Mouse (Mus musculus): ENCODE measurements around the gene Hrct1. TPM values are rescaled to one million over a fixed set of nuclear protein-coding genes. Genes with fewer than 3 reads are reported as not detected.

The Hrct1 gene
- total RNA-seq, 1 experiment = 0.36 TPM

DNA sequence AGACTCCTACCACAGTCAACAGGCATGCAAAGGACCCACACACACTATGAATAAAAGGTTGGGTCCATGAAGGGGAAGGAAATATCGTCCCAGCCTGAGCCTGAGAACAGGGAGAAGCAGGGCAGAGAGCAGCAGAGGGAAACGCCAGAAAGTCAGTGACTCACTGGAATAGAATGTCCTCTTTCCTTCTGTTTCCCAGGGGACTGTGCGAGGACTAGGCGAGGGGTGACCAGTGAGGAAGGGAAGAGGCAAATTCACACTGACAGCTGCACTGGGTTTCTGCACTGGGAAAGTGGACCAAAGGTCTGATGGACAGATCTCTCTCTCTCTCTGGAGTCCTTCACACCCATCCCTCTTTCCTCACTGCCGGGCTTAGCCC, 1.6 kb downstream of the Hrct1 start:
- H3K9me3 ChIP-seq (ENCODE audit: control insufficient read depth, insufficient read depth, low read depth, low read length) = no peaks in the 10 kb centered on the region
- no peak overlapping the region for H3K9ac ChIP-seq (ENCODE audit: insufficient read depth, low read depth, low read length, poor library complexity, severe bottlenecking)
- H3K4me3 ChIP-seq (ENCODE audit: insufficient read depth in 1 of 2, low read depth in 1 of 2, low read length in 2 of 2, poor library complexity in 1 of 2, severe bottlenecking in 1 of 2) = no peak overlapping the region
- in situ Hi-C loops (cut with MboI; ENCODE audit: low sequenced_read_pairs in 2 of 2, unreplicated experiment in 2 of 2) = loop anchor here (25.0 kb wide), 1 partner anchor 134 kb away; the partner anchor contains the start of gene Olfr155 (in 2 of the 2)
- no peaks in the 10 kb centered on the region for H3K36me3 ChIP-seq (ENCODE audit: control insufficient read depth, insufficient read depth, low read length, poor library complexity, severe bottlenecking)
- no peak overlapping the region for H3K27ac ChIP-seq (ENCODE audit: insufficient read depth, low read depth, low read length, poor library complexity, severe bottlenecking)
- no peak for TF ChIP-seq CHD2 (IDR thresholded peaks at IDR 0.05; ENCODE audit: low read depth, low read length)
- no peak for TF ChIP-seq HCFC1 (IDR thresholded peaks at IDR 0.05; ENCODE audit: borderline replicate concordance, insufficient read depth, low read length)
- TF ChIP-seq ZNF384 (IDR thresholded peaks at IDR 0.05; ENCODE audit: low read depth, low read length) = no peak
- no peak for TF ChIP-seq ZC3H11A (IDR thresholded peaks at IDR 0.05; ENCODE audit: borderline replicate concordance, low read depth, low read length)
- TF ChIP-seq MAFK (IDR thresholded peaks at IDR 0.05; ENCODE audit: insufficient read depth, low read depth, low read length) = no peak
- peaks cover 5 to 13% of the 10 kb centered on the region in 2 experiments; a peak in 3 of 4 replicates for H3K4me1 ChIP-seq (ENCODE audit: control insufficient read depth in 2 of 2, insufficient read depth in 2 of 2, low read length in 2 of 2, poor library complexity in 1 of 2)
- no peak for DNase-seq (ENCODE audit: low read depth, low spot score)

DNA sequence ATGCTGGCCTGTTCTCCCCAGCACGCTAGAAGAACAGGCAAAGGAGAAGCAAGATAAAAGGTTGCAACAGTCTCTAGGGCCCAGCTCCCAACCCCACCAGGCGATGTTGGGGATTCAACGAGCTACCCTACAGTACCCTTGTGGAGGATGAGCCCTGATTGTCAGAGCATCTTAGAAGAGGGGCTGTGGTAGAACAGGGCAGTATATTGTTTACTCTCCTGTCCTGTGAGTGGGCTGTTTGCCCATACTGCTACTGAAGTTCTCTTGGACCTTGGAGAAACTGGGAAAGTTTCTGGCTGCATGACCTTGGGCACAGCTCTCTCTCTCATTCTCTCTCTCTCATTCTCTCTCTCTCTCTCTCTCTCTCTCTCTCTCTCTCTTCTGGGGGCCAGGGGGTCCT, 2.1 kb downstream of the Hrct1 start:
- in situ Hi-C loops (cut with MboI; ENCODE audit: low sequenced_read_pairs in 2 of 2, unreplicated experiment in 2 of 2) = loop anchor here (25.0 kb wide), 1 partner anchor 133 kb away; the partner anchor contains the start of gene Olfr155 (in 2 of the 2)
- TF ChIP-seq CHD2 (IDR thresholded peaks at IDR 0.05; ENCODE audit: low read depth, low read length) = no peak
- Histone ChIP-seq H3K9me3 (ENCODE audit: control insufficient read depth, insufficient read depth, low read depth, low read length) (no peaks in the 10 kb centered on the region), H3K4me3 (ENCODE audit: insufficient read depth in 1 of 2, low read depth in 1 of 2, low read length in 2 of 2, poor library complexity in 1 of 2, severe bottlenecking in 1 of 2) (no peak overlapping the region), H3K27ac (ENCODE audit: insufficient read depth, low read depth, low read length, poor library complexity, severe bottlenecking) (no peak overlapping the region), H3K36me3 (ENCODE audit: control insufficient read depth, insufficient read depth, low read length, poor library complexity, severe bottlenecking) (no peaks in the 10 kb centered on the region), H3K4me1 (ENCODE audit: control insufficient read depth in 2 of 2, insufficient read depth in 2 of 2, low read length in 2 of 2, poor library complexity in 1 of 2) (peaks cover 5 to 13% of the 10 kb centered on the region in 2 experiments; a peak in 3 of 4 replicates), H3K9ac (ENCODE audit: insufficient read depth, low read depth, low read length, poor library complexity, severe bottlenecking) (no peak overlapping the region)
- no peak for DNase-seq (ENCODE audit: low read depth, low spot score)

DNA sequence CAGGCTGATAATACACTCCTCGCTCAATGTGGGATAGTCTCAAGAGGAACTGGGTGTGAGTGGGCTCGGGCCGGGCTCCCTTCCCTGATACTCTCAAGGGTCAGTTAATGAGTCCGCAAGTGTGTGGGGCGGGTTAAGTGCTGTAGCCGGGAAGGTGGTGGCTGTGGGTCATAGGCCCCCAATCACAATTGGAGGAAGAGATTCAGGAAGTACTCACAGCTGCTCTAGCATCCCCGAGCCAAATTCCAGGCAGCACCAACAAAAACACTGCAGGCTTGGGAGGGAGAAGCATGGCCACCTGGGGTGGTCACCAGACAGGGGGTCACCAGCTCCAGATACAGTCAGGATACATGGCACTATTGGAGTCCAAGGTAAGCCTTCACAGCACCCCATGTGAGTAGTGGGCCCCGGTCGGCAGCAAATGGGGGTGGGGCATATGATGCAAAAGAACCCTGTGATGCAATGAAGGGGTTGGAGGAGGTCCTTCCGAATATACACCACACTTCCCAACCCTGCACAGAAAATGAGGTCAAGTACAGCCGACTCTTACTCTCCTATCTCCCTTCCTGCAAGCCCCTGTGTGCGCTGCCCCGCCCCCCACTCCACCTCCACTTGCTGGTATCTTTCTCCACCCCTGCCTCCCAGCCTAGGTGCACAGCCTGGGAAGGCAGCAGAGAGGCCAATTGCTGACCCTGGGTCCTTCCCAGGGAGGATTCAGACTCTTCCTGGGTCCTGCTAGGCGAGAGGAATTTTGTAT, 3.0 kb downstream of the Hrct1 start, which contains the start of gene Spaar:
Gene Spaar (plus strand): TSS at position 241 of the 757 bp plus-strand sequence.
- in situ Hi-C loops (cut with MboI; ENCODE audit: low sequenced_read_pairs in 2 of 2, unreplicated experiment in 2 of 2) = loop anchor here (25.0 kb wide), 1 partner anchor 132 kb away; the partner anchor contains the start of gene Olfr155 (in 2 of the 2)
- Histone ChIP-seq H3K4me3 (ENCODE audit: insufficient read depth in 1 of 2, low read depth in 1 of 2, low read length in 2 of 2, poor library complexity in 1 of 2, severe bottlenecking in 1 of 2) (no peak within 1 kb of the TSS), H3K9me3 (ENCODE audit: control insufficient read depth, insufficient read depth, low read depth, low read length) (no peaks in the 10 kb centered on the region), H3K4me1 (ENCODE audit: control insufficient read depth in 2 of 2, insufficient read depth in 2 of 2, low read length in 2 of 2, poor library complexity in 1 of 2) (peaks cover 5 to 13% of the 10 kb centered on the region in 2 experiments; a peak in 3 of 4 replicates), H3K9ac (ENCODE audit: insufficient read depth, low read depth, low read length, poor library complexity, severe bottlenecking) (no peak within 1 kb of the TSS), H3K36me3 (ENCODE audit: control insufficient read depth, insufficient read depth, low read length, poor library complexity, severe bottlenecking) (no peaks in the 10 kb centered on the region), H3K27ac (ENCODE audit: insufficient read depth, low read depth, low read length, poor library complexity, severe bottlenecking) (no peak within 1 kb of the TSS)
- DNase-seq (ENCODE audit: low read depth, low spot score) = no peak
- TF ChIP-seq ZNF384 (IDR thresholded peaks at IDR 0.05; ENCODE audit: low read depth, low read length) = no peak
- TF ChIP-seq HCFC1 (IDR thresholded peaks at IDR 0.05; ENCODE audit: borderline replicate concordance, insufficient read depth, low read length) = no peak
- TF ChIP-seq MAFK (IDR thresholded peaks at IDR 0.05; ENCODE audit: insufficient read depth, low read depth, low read length) = no peak
- TF ChIP-seq ZC3H11A (IDR thresholded peaks at IDR 0.05; ENCODE audit: borderline replicate concordance, low read depth, low read length) = no peak
- no peak for TF ChIP-seq CHD2 (IDR thresholded peaks at IDR 0.05; ENCODE audit: low read depth, low read length)

DNA sequence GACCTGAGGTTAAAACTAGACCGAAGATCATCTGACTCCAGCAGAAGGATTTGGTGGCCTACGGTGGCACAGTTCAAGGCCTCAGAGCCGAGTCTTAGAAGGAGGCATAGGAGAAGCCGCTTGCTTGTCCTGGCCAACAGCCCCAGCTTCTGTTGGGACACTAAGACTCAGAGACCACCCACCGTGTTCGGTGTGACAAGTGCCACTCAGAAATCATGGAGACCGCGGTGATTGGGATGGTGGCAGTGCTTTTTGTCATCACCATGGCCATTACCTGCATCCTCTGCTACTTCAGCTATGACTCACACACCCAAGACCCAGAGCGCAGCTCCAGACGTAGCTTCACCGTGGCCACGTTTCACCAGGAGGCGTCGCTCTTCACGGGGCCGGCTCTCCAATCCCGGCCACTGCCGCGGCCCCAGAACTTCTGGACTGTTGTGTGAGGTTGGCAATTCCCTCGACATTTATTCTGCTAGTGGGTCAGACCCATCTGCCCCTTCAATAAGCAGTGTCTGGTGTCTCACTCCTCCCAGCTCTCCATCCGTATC, 3.8 kb downstream of the Hrct1 start:
- no peak overlapping the region for H3K27ac ChIP-seq (ENCODE audit: insufficient read depth, low read depth, low read length, poor library complexity, severe bottlenecking)

More for the DNA sequence above, 3.8 kb downstream of the Hrct1 start:
- TF ChIP-seq ZC3H11A (IDR thresholded peaks at IDR 0.05; ENCODE audit: borderline replicate concordance, low read depth, low read length) = no peak
- no peak for TF ChIP-seq CHD2 (IDR thresholded peaks at IDR 0.05; ENCODE audit: low read depth, low read length)
- no peak for TF ChIP-seq ZNF384 (IDR thresholded peaks at IDR 0.05; ENCODE audit: low read depth, low read length)
- TF ChIP-seq MAFK (IDR thresholded peaks at IDR 0.05; ENCODE audit: insufficient read depth, low read depth, low read length) = no peak
- no peak for TF ChIP-seq HCFC1 (IDR thresholded peaks at IDR 0.05; ENCODE audit: borderline replicate concordance, insufficient read depth, low read length)
- Histone ChIP-seq H3K4me3 (ENCODE audit: insufficient read depth in 1 of 2, low read depth in 1 of 2, low read length in 2 of 2, poor library complexity in 1 of 2, severe bottlenecking in 1 of 2) (no peak overlapping the region), H3K9ac (ENCODE audit: insufficient read depth, low read depth, low read length, poor library complexity, severe bottlenecking) (no peak overlapping the region), H3K4me1 (ENCODE audit: control insufficient read depth in 2 of 2, insufficient read depth in 2 of 2, low read length in 2 of 2, poor library complexity in 1 of 2) (peaks cover 5 to 13% of the 10 kb centered on the region in 2 experiments; a peak in 3 of 4 replicates), H3K36me3 (ENCODE audit: control insufficient read depth, insufficient read depth, low read length, poor library complexity, severe bottlenecking) (no peaks in the 10 kb centered on the region), H3K9me3 (ENCODE audit: control insufficient read depth, insufficient read depth, low read depth, low read length) (no peaks in the 10 kb centered on the region)
- no peak for DNase-seq (ENCODE audit: low read depth, low spot score)
- in situ Hi-C loops (cut with MboI; ENCODE audit: low sequenced_read_pairs in 2 of 2, unreplicated experiment in 2 of 2) = loop anchor here (25.0 kb wide), 1 partner anchor 131 kb away; the partner anchor contains the start of gene Olfr155 (in 2 of the 2)

Data from ES-E14 (cell line).